Mouse (Mus musculus): Measurements from ENCODE around the gene Rbpj. TPM values are rescaled to one million over a fixed set of nuclear protein-coding genes. Genes with fewer than 3 reads are reported as not detected.

Rbpj gene
- polyA plus RNA-seq, 1 experiment from 2014 or later = 38.8 TPM

DNA sequence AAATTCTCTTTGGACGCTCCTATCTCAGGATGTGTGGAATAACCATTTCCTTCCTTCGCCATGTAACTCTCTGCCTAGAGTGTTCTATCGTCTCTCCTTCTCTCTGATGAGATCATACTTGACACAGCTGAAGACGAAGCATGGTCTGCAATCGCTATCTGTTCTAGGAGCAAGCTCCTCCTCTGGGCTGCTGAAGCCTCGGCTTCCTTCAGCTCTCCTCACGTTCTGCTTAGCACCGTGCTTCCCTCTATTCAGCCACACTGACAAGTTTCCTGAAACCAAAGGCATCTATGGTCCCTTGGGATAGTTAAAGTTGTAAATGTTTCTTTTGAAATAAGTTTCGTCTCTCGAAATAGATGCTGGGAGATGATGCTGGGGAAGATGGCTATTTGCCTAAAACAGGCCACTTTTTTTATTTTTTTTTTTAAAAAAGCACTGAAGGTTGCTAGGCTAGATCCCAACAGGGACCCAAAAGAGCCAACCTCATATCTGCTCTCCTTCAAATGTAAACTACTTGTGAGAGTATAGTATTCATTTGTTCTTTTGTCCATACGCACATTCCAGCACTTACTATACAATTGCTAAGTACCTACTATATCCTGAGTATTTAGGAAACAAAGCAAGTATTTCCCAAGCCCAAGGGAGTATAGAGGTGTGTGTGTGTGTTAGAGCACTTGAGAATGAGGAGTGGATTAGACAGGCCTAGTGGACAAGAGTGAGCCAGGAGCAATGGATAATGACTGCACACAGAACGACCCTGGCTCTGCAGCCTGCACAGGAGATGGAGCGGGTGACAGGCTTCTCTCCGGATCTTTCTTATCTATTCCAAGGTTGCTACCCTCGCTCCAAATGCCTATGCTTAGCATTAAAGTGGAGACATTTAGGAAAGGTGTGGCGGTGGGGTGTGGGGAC is 726 bp downstream of the Rbpj start:
- Histone ChIP-seq H3K9ac (no peak overlapping the region), H3K27ac (no peak overlapping the region), H3K36me3 (replicated peaks; ENCODE audit: control insufficient read depth, insufficient read depth) (no peaks in the 10 kb centered on the region), H3K4me3 (replicated peaks; ENCODE audit: low read length) (no peak overlapping the region), H3K4me2 (replicated peaks) (no peak overlapping the region), H3K27me3 (ENCODE audit: control insufficient read depth, insufficient read depth, low read length) (no peaks in the 10 kb centered on the region), H3K9me3 (ENCODE audit: control insufficient read depth, low read length) (no peaks in the 10 kb centered on the region), H3K4me1 (replicated peaks; ENCODE audit: control insufficient read depth, insufficient read depth, low read length) (0 out of 2 replicates have a peak, but pooled peaks cover 4% of the 10 kb centered on the region)
- DNase-seq (ENCODE audit: low spot score) = no peak
- no peak for ATAC-seq (ENCODE audit: low FRiP score)
- 82% methylated on average over 16 of the region's 16 CpGs for WGBS

DNA sequence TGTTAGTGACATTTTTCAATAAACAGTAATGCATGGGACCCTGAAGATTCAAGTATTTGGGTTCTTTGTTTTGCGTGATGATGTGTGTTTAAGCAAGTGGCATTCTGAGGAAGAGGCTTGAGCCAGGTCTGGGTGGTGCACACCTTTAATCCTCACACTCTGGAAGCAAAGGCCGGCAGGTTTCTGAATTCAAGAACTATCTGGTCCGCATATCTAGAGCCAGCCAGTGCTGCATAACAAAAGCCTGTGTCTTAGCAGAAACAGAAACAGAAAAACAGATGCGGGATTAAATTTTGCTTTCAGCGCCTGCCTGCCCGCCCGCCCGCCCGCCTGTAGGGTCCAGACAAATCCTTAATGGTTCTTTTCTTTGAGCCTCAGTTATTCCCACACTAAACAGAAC is 1.6 kb downstream of the Rbpj start:
- H3K27me3 ChIP-seq (ENCODE audit: control insufficient read depth, insufficient read depth, low read length) = no peaks in the 10 kb centered on the region
- H3K27ac ChIP-seq = no peak overlapping the region
- H3K36me3 ChIP-seq (replicated peaks; ENCODE audit: control insufficient read depth, insufficient read depth) = no peaks in the 10 kb centered on the region
- no peak for DNase-seq (ENCODE audit: low spot score)
- H3K4me1 ChIP-seq (replicated peaks; ENCODE audit: control insufficient read depth, insufficient read depth, low read length) = 0 out of 2 replicates have a peak, but pooled peaks cover 4% of the 10 kb centered on the region
- 76% methylated on average over 9 of the region's 9 CpGs for WGBS
- no peak overlapping the region for H3K4me3 ChIP-seq (replicated peaks; ENCODE audit: low read length)
- H3K4me2 ChIP-seq (replicated peaks) = no peak overlapping the region
- no peaks in the 10 kb centered on the region for H3K9me3 ChIP-seq (ENCODE audit: control insufficient read depth, low read length)
- H3K9ac ChIP-seq = no peak overlapping the region
- ATAC-seq (ENCODE audit: low FRiP score) = no peak

DNA sequence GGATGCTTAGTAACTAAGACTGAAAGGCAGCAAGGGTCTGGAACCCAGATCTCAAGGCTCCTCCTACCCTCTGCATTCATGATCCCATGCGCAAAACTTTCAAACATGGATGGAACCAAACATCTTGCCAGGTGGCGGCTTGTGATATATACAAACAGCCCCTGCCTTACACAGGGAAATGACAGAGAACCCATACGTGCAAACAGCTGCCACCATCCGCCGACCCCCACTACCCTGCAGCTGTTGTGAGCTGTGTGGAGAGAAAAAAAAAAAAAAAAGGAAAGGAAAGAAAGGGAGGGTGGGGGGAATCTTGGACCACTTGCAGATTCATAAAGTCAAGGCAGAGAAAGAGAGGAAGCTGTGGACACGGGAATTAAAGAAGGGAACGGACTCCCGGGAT is 2.4 kb downstream of the Rbpj start:
- WGBS = 45% methylated on average over 8 of the region's 8 CpGs

DNA sequence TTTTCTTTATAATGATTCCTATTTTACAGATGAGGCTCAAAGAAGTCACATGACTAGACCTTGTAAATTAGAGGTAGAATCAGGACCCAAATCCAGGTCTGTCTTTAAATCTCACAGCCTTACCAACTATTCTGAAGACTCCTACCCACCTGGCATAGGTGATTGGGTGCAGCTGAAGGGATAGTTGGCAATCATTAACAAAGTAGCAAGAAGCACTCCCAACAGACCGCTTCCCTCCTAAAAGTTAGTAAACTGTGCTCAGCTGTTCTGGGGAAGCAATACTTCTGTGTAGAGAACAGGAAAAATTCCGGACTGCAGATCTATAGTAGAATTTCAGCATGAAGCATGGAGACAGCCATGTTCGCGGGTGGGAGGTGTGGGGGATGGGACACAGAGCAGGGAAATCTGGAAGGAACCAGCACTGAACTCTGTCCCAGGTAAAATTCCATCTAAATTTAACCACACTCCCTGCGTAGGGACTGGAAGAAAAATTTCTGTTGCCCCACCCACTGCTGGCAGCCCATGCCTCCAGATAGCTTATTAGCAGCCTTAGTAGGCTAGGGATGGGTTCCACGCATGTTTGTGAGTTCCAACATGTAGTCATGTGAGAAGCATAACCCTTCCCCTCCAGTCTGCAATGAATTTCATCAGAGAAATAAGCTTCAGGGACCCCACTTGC is 3.3 kb downstream of the Rbpj start:
- DNase-seq (ENCODE audit: low spot score) (no peak), ATAC-seq (ENCODE audit: low FRiP score) (no peak)
- Histone ChIP-seq H3K27me3 (ENCODE audit: control insufficient read depth, insufficient read depth, low read length) (no peaks in the 10 kb centered on the region), H3K9ac (no peak overlapping the region), H3K4me2 (replicated peaks) (no peak overlapping the region), H3K4me1 (replicated peaks; ENCODE audit: control insufficient read depth, insufficient read depth, low read length) (0 out of 2 replicates have a peak, but pooled peaks cover 4% of the 10 kb centered on the region), H3K27ac (no peak overlapping the region), H3K4me3 (replicated peaks; ENCODE audit: low read length) (no peak overlapping the region), H3K9me3 (ENCODE audit: control insufficient read depth, low read length) (no peaks in the 10 kb centered on the region), H3K36me3 (replicated peaks; ENCODE audit: control insufficient read depth, insufficient read depth) (no peaks in the 10 kb centered on the region)
- 82% methylated on average over 6 of the region's 6 CpGs for WGBS

More for the DNA sequence above, 2.4 kb downstream of the Rbpj start:
- H3K4me2 ChIP-seq (replicated peaks) = no peak overlapping the region
- H3K4me1 ChIP-seq (replicated peaks; ENCODE audit: control insufficient read depth, insufficient read depth, low read length) = 0 out of 2 replicates have a peak, but pooled peaks cover 4% of the 10 kb centered on the region
- DNase-seq (ENCODE audit: low spot score) (no peak), ATAC-seq (ENCODE audit: low FRiP score) (no peak)
- H3K36me3 ChIP-seq (replicated peaks; ENCODE audit: control insufficient read depth, insufficient read depth) = no peaks in the 10 kb centered on the region
- H3K9ac ChIP-seq = no peak overlapping the region
- H3K9me3 ChIP-seq (ENCODE audit: control insufficient read depth, low read length) = no peaks in the 10 kb centered on the region
- no peak overlapping the region for H3K4me3 ChIP-seq (replicated peaks; ENCODE audit: low read length)
- no peaks in the 10 kb centered on the region for H3K27me3 ChIP-seq (ENCODE audit: control insufficient read depth, insufficient read depth, low read length)
- H3K27ac ChIP-seq = no peak overlapping the region

DNA sequence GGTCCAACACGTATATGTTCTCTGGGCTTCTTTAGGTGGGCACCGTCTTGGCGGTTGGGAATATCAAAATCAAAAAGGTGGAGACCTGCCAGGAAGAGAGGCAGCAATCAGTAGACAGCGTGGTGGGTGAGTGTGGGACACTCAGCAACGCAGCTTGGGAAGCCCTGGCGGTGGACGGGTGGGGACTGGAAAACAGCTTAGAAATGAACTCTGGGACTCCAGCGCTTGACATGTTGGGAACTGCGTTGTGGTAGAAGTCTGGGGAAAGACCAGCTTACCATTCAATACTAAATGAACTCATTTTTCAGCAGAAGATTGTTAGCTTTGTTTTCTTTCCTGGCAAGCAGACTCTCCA is 3.8 kb downstream of the Rbpj start:
- no peak overlapping the region for H3K4me2 ChIP-seq (replicated peaks)
- no peaks in the 10 kb centered on the region for H3K36me3 ChIP-seq (replicated peaks; ENCODE audit: control insufficient read depth, insufficient read depth)
- H3K4me3 ChIP-seq (replicated peaks; ENCODE audit: low read length) = no peak overlapping the region
- H3K9me3 ChIP-seq (ENCODE audit: control insufficient read depth, low read length) = no peaks in the 10 kb centered on the region
- no peaks in the 10 kb centered on the region for H3K27me3 ChIP-seq (ENCODE audit: control insufficient read depth, insufficient read depth, low read length)
- 61% methylated on average over 9 of the region's 9 CpGs for WGBS
- DNase-seq (ENCODE audit: low spot score) (no peak), ATAC-seq (ENCODE audit: low FRiP score) (no peak)
- 0 out of 2 replicates have a peak, but pooled peaks cover 4% of the 10 kb centered on the region for H3K4me1 ChIP-seq (replicated peaks; ENCODE audit: control insufficient read depth, insufficient read depth, low read length)
- no peak overlapping the region for H3K27ac ChIP-seq
- H3K9ac ChIP-seq = no peak overlapping the region

DNA sequence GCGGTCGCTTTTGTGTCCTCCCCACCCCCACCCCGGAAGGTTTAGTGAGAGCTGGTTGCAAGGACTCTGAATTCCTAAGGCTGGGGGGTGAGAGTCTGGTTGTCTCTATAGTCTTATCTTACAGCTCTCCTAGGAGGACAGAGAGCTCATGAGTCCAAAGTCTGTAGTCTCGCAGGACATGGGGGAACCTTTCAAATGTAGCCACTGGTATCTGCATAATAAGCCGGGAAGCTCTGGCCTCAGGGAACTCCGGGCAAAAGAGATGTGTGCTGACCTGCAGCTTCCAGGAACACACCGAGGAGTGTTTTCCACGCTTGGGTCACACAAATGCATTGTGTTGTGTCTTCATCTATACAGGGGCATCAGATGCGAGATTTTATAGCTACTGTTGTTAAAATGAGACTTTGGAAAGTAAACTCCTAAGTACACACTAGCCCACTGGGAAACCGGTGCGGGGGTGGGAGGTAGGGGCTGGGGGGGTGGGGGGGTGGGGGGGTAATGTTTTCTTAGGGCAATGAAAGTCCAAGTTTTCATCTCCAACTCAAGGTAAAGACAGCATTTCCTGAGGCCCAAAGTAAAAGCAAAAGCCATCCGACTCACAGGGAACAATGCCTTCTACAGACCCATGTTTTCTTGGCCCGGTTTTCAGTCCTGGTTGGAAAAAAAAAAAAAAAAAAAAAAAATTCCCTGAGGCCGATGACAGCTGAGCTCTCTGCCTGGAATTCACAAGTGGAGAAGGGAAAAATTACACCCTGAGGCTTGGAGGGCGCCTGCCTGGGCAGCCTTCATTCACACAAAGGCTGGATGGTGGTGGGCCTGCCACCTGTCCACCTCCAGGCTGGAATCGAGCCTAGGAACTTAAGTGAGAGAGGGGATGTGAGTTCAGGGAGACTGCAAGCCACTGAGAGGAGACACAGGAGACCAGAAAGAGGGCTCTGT is 4.5 kb downstream of the Rbpj start:
- ATAC-seq (ENCODE audit: low FRiP score) (no peak), DNase-seq (ENCODE audit: low spot score) (no peak)
- no peak overlapping the region for H3K4me2 ChIP-seq (replicated peaks)
- WGBS = 45% methylated on average over 16 of the region's 16 CpGs
- H3K27me3 ChIP-seq (ENCODE audit: control insufficient read depth, insufficient read depth, low read length) = no peaks in the 10 kb centered on the region
- 0 out of 2 replicates have a peak, but pooled peaks cover 4% of the 10 kb centered on the region for H3K4me1 ChIP-seq (replicated peaks; ENCODE audit: control insufficient read depth, insufficient read depth, low read length)
- no peak overlapping the region for H3K27ac ChIP-seq
- H3K36me3 ChIP-seq (replicated peaks; ENCODE audit: control insufficient read depth, insufficient read depth) = no peaks in the 10 kb centered on the region
- no peaks in the 10 kb centered on the region for H3K9me3 ChIP-seq (ENCODE audit: control insufficient read depth, low read length)
- no peak overlapping the region for H3K9ac ChIP-seq
- no peak overlapping the region for H3K4me3 ChIP-seq (replicated peaks; ENCODE audit: low read length)

DNA sequence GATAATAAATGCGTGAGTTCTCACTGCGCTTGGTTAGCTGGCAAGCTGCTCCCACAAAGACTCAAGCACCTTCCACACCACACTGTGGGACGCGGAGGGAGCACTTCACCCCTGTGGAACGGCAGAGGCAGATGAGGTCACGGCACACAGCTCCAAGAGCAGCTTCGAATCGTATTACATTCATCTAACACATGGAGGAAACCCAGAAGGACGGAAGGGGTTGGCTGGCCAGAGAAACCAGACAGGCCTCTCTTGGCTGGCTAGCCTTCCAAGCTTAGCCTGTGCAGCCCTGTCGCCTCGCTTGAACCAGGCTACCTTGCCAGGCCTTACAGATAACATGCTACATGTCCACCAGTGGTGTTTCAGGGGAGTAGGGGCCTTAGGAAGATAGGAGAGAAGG is 6.5 kb downstream of the Rbpj start:
- ATAC-seq (ENCODE audit: low FRiP score) (no peak), DNase-seq (ENCODE audit: low spot score) (no peak)
- Histone ChIP-seq H3K9me3 (ENCODE audit: control insufficient read depth, low read length) (no peaks in the 10 kb centered on the region), H3K4me3 (replicated peaks; ENCODE audit: low read length) (no peak overlapping the region), H3K9ac (no peak overlapping the region), H3K4me2 (replicated peaks) (no peak overlapping the region), H3K4me1 (replicated peaks; ENCODE audit: control insufficient read depth, insufficient read depth, low read length) (0 out of 2 replicates have a peak, but pooled peaks cover 4% of the 10 kb centered on the region), H3K36me3 (replicated peaks; ENCODE audit: control insufficient read depth, insufficient read depth) (no peaks in the 10 kb centered on the region), H3K27ac (no peak overlapping the region), H3K27me3 (ENCODE audit: control insufficient read depth, insufficient read depth, low read length) (no peaks in the 10 kb centered on the region)
- 88% methylated on average over 11 of the region's 11 CpGs for WGBS

DNA sequence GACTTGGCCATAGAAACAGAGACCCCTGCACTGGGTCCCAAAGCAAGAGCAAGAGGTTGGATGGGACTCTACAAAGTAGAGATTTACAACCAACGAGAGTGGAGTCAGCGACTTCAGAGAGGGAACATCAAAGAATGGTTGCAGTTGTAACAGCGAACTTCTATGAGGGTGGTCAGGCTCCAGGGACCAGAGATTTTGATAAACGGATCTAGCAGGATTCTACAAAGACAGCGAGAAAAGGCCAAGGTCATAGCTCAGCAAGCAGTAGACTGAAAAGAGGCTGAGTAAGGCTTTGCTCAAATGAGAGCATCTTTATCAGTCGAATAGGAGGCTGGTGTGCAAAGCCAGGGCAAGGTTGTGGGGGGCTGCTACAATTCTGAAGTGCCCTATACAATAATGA is 13.2 kb downstream of the Rbpj start:
- no peak for ATAC-seq (ENCODE audit: low FRiP score)
- 86% methylated on average over 6 of the region's 6 CpGs for WGBS

DNA sequence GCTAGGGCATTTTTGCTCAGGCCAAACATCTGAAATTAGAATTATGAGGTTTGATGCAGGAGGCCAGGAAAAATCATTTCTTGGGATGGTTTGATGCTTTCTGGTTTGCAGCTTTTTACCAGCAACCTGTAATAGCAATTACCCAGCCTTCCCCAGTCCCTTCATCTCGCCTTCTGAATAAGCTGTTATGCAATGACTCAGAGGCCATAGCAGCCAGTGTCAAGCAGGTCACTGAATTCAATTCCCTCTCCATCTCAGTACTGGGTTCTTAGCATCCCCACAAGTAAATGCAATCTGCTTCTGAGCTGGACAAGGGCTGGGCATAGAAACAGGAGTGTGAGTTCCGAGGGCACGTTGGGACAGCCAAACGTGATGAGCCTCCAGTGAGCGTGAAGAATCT is 13.9 kb downstream of the Rbpj start:
- Histone ChIP-seq H3K4me1 (replicated peaks; ENCODE audit: control insufficient read depth, insufficient read depth, low read length) (no peaks in the 10 kb centered on the region), H3K27me3 (ENCODE audit: control insufficient read depth, insufficient read depth, low read length) (no peaks in the 10 kb centered on the region), H3K27ac (no peak overlapping the region), H3K9ac (no peak overlapping the region), H3K4me2 (replicated peaks) (no peak overlapping the region), H3K36me3 (replicated peaks; ENCODE audit: control insufficient read depth, insufficient read depth) (no peaks in the 10 kb centered on the region), H3K4me3 (replicated peaks; ENCODE audit: low read length) (no peak overlapping the region), H3K9me3 (ENCODE audit: control insufficient read depth, low read length) (no peaks in the 10 kb centered on the region)
- 76% methylated on average over 5 of the region's 5 CpGs for WGBS
- ATAC-seq (ENCODE audit: low FRiP score) (no peak), DNase-seq (ENCODE audit: low spot score) (no peak)

More for the DNA sequence above, 13.2 kb downstream of the Rbpj start:
- Histone ChIP-seq H3K4me1 (replicated peaks; ENCODE audit: control insufficient read depth, insufficient read depth, low read length) (no peaks in the 10 kb centered on the region), H3K27ac (no peak overlapping the region), H3K9me3 (ENCODE audit: control insufficient read depth, low read length) (no peaks in the 10 kb centered on the region), H3K4me3 (replicated peaks; ENCODE audit: low read length) (no peak overlapping the region), H3K9ac (no peak overlapping the region), H3K4me2 (replicated peaks) (no peak overlapping the region), H3K27me3 (ENCODE audit: control insufficient read depth, insufficient read depth, low read length) (no peaks in the 10 kb centered on the region), H3K36me3 (replicated peaks; ENCODE audit: control insufficient read depth, insufficient read depth) (no peaks in the 10 kb centered on the region)
- no peak for DNase-seq (ENCODE audit: low spot score)
